1 mouse cellular context compared by ENCODE assay signal in the genomic region with DNA sequence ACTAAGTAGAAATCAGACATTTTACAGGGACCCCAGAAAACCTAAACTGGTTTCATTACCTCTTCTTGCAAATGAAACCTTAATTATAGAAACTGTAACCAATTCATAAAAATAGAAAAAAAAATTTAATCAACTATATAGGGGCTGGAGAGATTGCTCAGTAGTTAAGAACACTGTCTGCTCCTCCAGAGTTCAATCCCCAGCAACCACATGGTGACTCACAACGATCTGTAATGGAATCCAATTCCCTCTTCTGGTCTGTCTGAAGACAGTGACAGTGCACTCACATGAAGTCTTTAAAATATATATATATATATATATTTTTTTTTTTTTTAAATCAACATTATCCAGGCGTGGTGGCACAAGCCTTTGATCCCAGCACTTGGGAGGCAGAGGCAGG.
TF ChIP-seq lines count a peak whose summit lies in the region.

No protein-coding gene starts in this region.

TF ChIP-seq in CH12.LX, 34 proteins besides CTCF, POLR2A, EP300 and RAD21 (continued from another document):
- TF ChIP-seq ETS1 (conservative IDR thresholded peaks at IDR 0.05; ENCODE audit: low read depth, low read length) = no peak
- TF ChIP-seq IRF4 (IDR thresholded peaks at IDR 0.05; ENCODE audit: low read depth, low read length) = no peak
- TF ChIP-seq ZC3H11A (IDR thresholded peaks at IDR 0.05; ENCODE audit: low read depth, low read length) = no peak
- TF ChIP-seq MAX (IDR thresholded peaks at IDR 0.05; ENCODE audit: low read length) = no peak
- no peak for TF ChIP-seq JUND (conservative IDR thresholded peaks at IDR 0.05; ENCODE audit: low read depth, low read length)
- TF ChIP-seq NELFE (IDR thresholded peaks at IDR 0.05; ENCODE audit: low read depth, low read length) = no peak
- TF ChIP-seq PAX5 (IDR thresholded peaks at IDR 0.05; ENCODE audit: low read length) = no peak
- no peak for TF ChIP-seq ZKSCAN1 (IDR thresholded peaks at IDR 0.05; ENCODE audit: borderline replicate concordance, low read depth, low read length)
- no peak for TF ChIP-seq MAFK (IDR thresholded peaks at IDR 0.05; ENCODE audit: insufficient replicate concordance, low read length)
- TF ChIP-seq MYC (IDR thresholded peaks at IDR 0.05; ENCODE audit: low read depth, low read length) = no peak; the same call in 1 of the 2 replicates
- no peak for TF ChIP-seq E2F4 (IDR thresholded peaks at IDR 0.05; ENCODE audit: insufficient replicate concordance, low read depth, low read length)
- TF ChIP-seq UBTF (IDR thresholded peaks at IDR 0.05; ENCODE audit: low read depth, low read length) = no peak
- no peak for TF ChIP-seq NRF1 (IDR thresholded peaks at IDR 0.05; ENCODE audit: low read depth, low read length)
TF ChIP-seq in CH12.LX: peak in this region for 0.
